Mouse (Mus musculus): ENCODE results near the gene Gltpd2.
"Not testable (repeated sequence)": the region's sequence is repeated elsewhere in the genome, so short reads cannot be mapped to it uniquely, and the experiment has no call there.

Gene Gltpd2

GRCm38 (mm10) chr11:70516352-70516751 is 2.6 kb upstream of the Gltpd2 start:
- no peak for DNase-seq (ENCODE audit: low spot score in 2 of 2)

- DNase-seq (ENCODE audit: low spot score in 2 of 2): no peak
These were observed 560 bp upstream of the Gltpd2 start for GRCm38 (mm10) chr11:70518436-70518835.

- DNase-seq (ENCODE audit: low spot score in 2 of 2): no peak
These were observed 1.3 kb downstream of the Gltpd2 start for GRCm38 (mm10) chr11:70520178-70520769.

- DNase-seq (ENCODE audit: low spot score in 2 of 2): not testable (repeated sequence)
These were observed 4.5 kb downstream of the Gltpd2 start for GRCm38 (mm10) chr11:70523306-70523989.

GRCm38 (mm10) chr11:70524782-70525181 is 5.8 kb downstream of the Gltpd2 start:
- no peak for DNase-seq (ENCODE audit: low spot score in 2 of 2)

- DNase-seq (ENCODE audit: low spot score in 2 of 2): peak; percentile 82 to 94
These were observed 6.2 kb downstream of the Gltpd2 start, which contains the start of gene Psmb6 for GRCm38 (mm10) chr11:70525184-70525678. Gene Psmb6 (plus strand): TSS chr11:70525367.

GRCm38 (mm10) chr11:70525726-70526125 is 6.7 kb downstream of the Gltpd2 start:
- DNase-seq (ENCODE audit: low spot score in 2 of 2): no peak

GRCm38 (mm10) chr11:70526211-70526610 is 7.2 kb downstream of the Gltpd2 start:
- DNase-seq (ENCODE audit: low spot score in 2 of 2): no peak

GRCm38 (mm10) chr11:70528610-70529009 is 9.6 kb downstream of the Gltpd2 start:
- no peak for DNase-seq (ENCODE audit: low spot score in 2 of 2)

- DNase-seq (ENCODE audit: low spot score in 2 of 2): not testable (repeated sequence)
These were observed 12.1 kb downstream of the Gltpd2 start for GRCm38 (mm10) chr11:70531065-70531464.

- DNase-seq (ENCODE audit: low spot score in 2 of 2): no peak
These were observed 13.8 kb downstream of the Gltpd2 start, which contains the start of gene Gm40193 for GRCm38 (mm10) chr11:70532839-70533238. Gene Gm40193 (minus strand): TSS chr11:70532939.

GRCm38 (mm10) chr11:70539423-70539822 is 20.4 kb downstream of the Gltpd2 start:
- DNase-seq (ENCODE audit: low spot score in 2 of 2): no peak

GRCm38 (mm10) chr11:70539877-70540587 is 21.0 kb downstream of the Gltpd2 start, which contains the start of gene Pld2:
Gene Pld2 (plus strand): TSS chr11:70540064.
- DNase-seq (ENCODE audit: low spot score in 2 of 2): peak; percentile 54 to 85

- no peak for DNase-seq (ENCODE audit: low spot score in 2 of 2)
These were observed 21.9 kb downstream of the Gltpd2 start for GRCm38 (mm10) chr11:70540928-70541327.

GRCm38 (mm10) chr11:70541415-70541814 is 22.4 kb downstream of the Gltpd2 start:
- no peak for DNase-seq (ENCODE audit: low spot score in 2 of 2)

- DNase-seq (ENCODE audit: low spot score in 2 of 2): no peak
These were observed 25.5 kb downstream of the Gltpd2 start for GRCm38 (mm10) chr11:70544496-70544895.

GRCm38 (mm10) chr11:70551526-70551925 is 32.5 kb downstream of the Gltpd2 start:
- no peak for DNase-seq (ENCODE audit: low spot score in 2 of 2)

- DNase-seq (ENCODE audit: low spot score in 2 of 2): no peak
These were observed 34.9 kb downstream of the Gltpd2 start for GRCm38 (mm10) chr11:70553940-70554339.

- no peak for DNase-seq (ENCODE audit: low spot score in 2 of 2)
These were observed 38.5 kb downstream of the Gltpd2 start for GRCm38 (mm10) chr11:70557545-70557944.

GRCm38 (mm10) chr11:70561937-70562286 is 42.9 kb downstream of the Gltpd2 start:
- no peak for DNase-seq (ENCODE audit: low spot score in 2 of 2)

- DNase-seq (ENCODE audit: low spot score in 2 of 2): peak; percentile 77 to 85
These were observed 43.4 kb downstream of the Gltpd2 start, which contains the start of gene Mink1 for GRCm38 (mm10) chr11:70562287-70562994. Gene Mink1 (plus strand): TSS chr11:70562881.

- no peak for DNase-seq (ENCODE audit: low spot score in 2 of 2)
These were observed 44.0 kb downstream of the Gltpd2 start for GRCm38 (mm10) chr11:70562995-70563469.
